Mouse (Mus musculus) megakaryocyte, adult 5-6 weeks (primary cell): ENCODE results near the gene Olfr1438-ps1. TPM values are rescaled to one million over a fixed set of nuclear protein-coding genes. Genes with fewer than 3 reads are reported as not detected.
"Not testable (repeated sequence)": the region's sequence is repeated elsewhere in the genome, so short reads cannot be mapped to it uniquely, and the experiment has no call there.

Experiments
- ATAC-seq: 2 replicates; pipeline ENCODE4 v1.8.0; 2016; ENCODE audit warnings: mild to moderate bottlenecking, inconsistent platforms; ENCODE audit not compliant: poor library complexity, severe bottlenecking
- total RNA-seq, 2 experiments: library from RNA; stranded (forward) in 1 of 2; stranded (reverse) in 1 of 2; fragments of 153-499, 151-499 nt in 1 of 2; fragments of 221-1000, 200-1000 nt in 1 of 2; gene quantifications; 2 replicates each; pipeline versions ENCODE4 v1.2.3 to v1.2.4; 2015 to 2017

The Olfr1438-ps1 gene
- total RNA-seq (2015), result not detected in 2 replicates
- total RNA-seq (2017), result not detected in 2 replicates

GRCm38 (mm10) chr19:12335810-12336209 lies at the start of gene Olfr1438-ps1:
TSS of gene Olfr1438-ps1 (minus strand) at chr19:12335910.
- no peak for ATAC-seq

- ATAC-seq, result no peak
Measured at GRCm38 (mm10) chr19:12374465-12375025, 38.8 kb upstream of the Olfr1438-ps1 start.

GRCm38 (mm10) chr19:12373004-12373403 lies 37.3 kb upstream of the Olfr1438-ps1 start:
- ATAC-seq, result no peak

GRCm38 (mm10) chr19:12325001-12325400 lies 10.7 kb downstream of the Olfr1438-ps1 start, which contains the start of gene Olfr1437:
TSS of gene Olfr1437 (minus strand) at chr19:12325101.
- no peak for ATAC-seq

- not testable (repeated sequence) for ATAC-seq
Measured at GRCm38 (mm10) chr19:12299030-12299429, 36.7 kb downstream of the Olfr1438-ps1 start, which contains the start of gene Olfr1436. TSS of gene Olfr1436 (minus strand) at chr19:12299130.

- ATAC-seq, result no peak
Measured at GRCm38 (mm10) chr19:12292979-12293378, 42.7 kb downstream of the Olfr1438-ps1 start.

- no peak for ATAC-seq
Measured at GRCm38 (mm10) chr19:12279554-12279953, 56.2 kb downstream of the Olfr1438-ps1 start, which contains the start of gene Olfr1434. TSS of gene Olfr1434 (plus strand) at chr19:12279854.

Other genes starting within 250 kb of the Olfr1438-ps1 start
- not detected in 2 replicates for gene Olfr1426, start 243.9 kb downstream of the Olfr1438-ps1 start, total RNA-seq (2015)
- gene Olfr1426, start 243.9 kb downstream of the Olfr1438-ps1 start, total RNA-seq (2017), result not detected in 2 replicates
- not detected in 2 replicates for gene Olfr1427, start 232.6 kb downstream of the Olfr1438-ps1 start, total RNA-seq (2015)
- not detected in 2 replicates for gene Olfr1427, start 232.6 kb downstream of the Olfr1438-ps1 start, total RNA-seq (2017)
- not detected in 2 replicates for gene Olfr1428, start 220.0 kb downstream of the Olfr1438-ps1 start, total RNA-seq (2015)
- gene Olfr1428, start 220.0 kb downstream of the Olfr1438-ps1 start, total RNA-seq (2017), result not detected in 2 replicates
- not detected in 2 replicates for gene Olfr76, start 212.7 kb downstream of the Olfr1438-ps1 start, total RNA-seq (2015)
- gene Olfr76, start 212.7 kb downstream of the Olfr1438-ps1 start, total RNA-seq (2017), result not detected in 2 replicates
- not detected in 2 replicates for gene Olfr1555-ps1, start 165.8 kb downstream of the Olfr1438-ps1 start, total RNA-seq (2015)
- not detected in 2 replicates for gene Olfr1555-ps1, start 165.8 kb downstream of the Olfr1438-ps1 start, total RNA-seq (2017)
- not detected in 2 replicates for gene Olfr1431, start 135.3 kb downstream of the Olfr1438-ps1 start, total RNA-seq (2015)
- not detected in 2 replicates for gene Olfr1431, start 135.3 kb downstream of the Olfr1438-ps1 start, total RNA-seq (2017)
- not detected in 2 replicates for gene Olfr1432, start 103.3 kb downstream of the Olfr1438-ps1 start, total RNA-seq (2015)
- not detected in 2 replicates for gene Olfr1432, start 103.3 kb downstream of the Olfr1438-ps1 start, total RNA-seq (2017)
- gene Olfr262, start 94.3 kb downstream of the Olfr1438-ps1 start, total RNA-seq (2015), result not detected in 2 replicates
- not detected in 2 replicates for gene Olfr262, start 94.3 kb downstream of the Olfr1438-ps1 start, total RNA-seq (2017)
- not detected in 2 replicates for gene Olfr235, start 74.9 kb downstream of the Olfr1438-ps1 start, total RNA-seq (2015)
- not detected in 2 replicates for gene Olfr235, start 74.9 kb downstream of the Olfr1438-ps1 start, total RNA-seq (2017)
- not detected in 2 replicates for gene Olfr1434, start 56.1 kb downstream of the Olfr1438-ps1 start, total RNA-seq (2015)
- not detected in 2 replicates for gene Olfr1434, start 56.1 kb downstream of the Olfr1438-ps1 start, total RNA-seq (2017)
- gene Olfr1436, start 36.8 kb downstream of the Olfr1438-ps1 start, total RNA-seq (2015), result not detected in 2 replicates
- not detected in 2 replicates for gene Olfr1436, start 36.8 kb downstream of the Olfr1438-ps1 start, total RNA-seq (2017)
- not detected in 2 replicates for gene Olfr1437, start 10.8 kb downstream of the Olfr1438-ps1 start, total RNA-seq (2015)
- not detected in 2 replicates for gene Olfr1437, start 10.8 kb downstream of the Olfr1438-ps1 start, total RNA-seq (2017)
- gene Olfr1440, start 51.4 kb upstream of the Olfr1438-ps1 start, total RNA-seq (2015), result not detected in 2 replicates
- gene Olfr1440, start 51.4 kb upstream of the Olfr1438-ps1 start, total RNA-seq (2017), result not detected in 2 replicates
- not detected in 2 replicates for gene Olfr1441, start 81.5 kb upstream of the Olfr1438-ps1 start, total RNA-seq (2015)
- not detected in 2 replicates for gene Olfr1441, start 81.5 kb upstream of the Olfr1438-ps1 start, total RNA-seq (2017)
- not detected in 2 replicates for gene Pfpl, start 92.0 kb upstream of the Olfr1438-ps1 start, total RNA-seq (2015)
- gene Pfpl, start 92.0 kb upstream of the Olfr1438-ps1 start, total RNA-seq (2017), result not detected in 2 replicates
- 1,084 and 1,137 TPM in 2 replicates for gene Mpeg1, start 124.9 kb upstream of the Olfr1438-ps1 start, total RNA-seq (2015)
- 543 and 663 TPM in 2 replicates for gene Mpeg1, start 124.9 kb upstream of the Olfr1438-ps1 start, total RNA-seq (2017)
- 7.3 and 9.9 TPM in 2 replicates for gene Dtx4, start 165.5 kb upstream of the Olfr1438-ps1 start, total RNA-seq (2015)
- gene Dtx4, start 165.5 kb upstream of the Olfr1438-ps1 start, total RNA-seq (2017), result 8.3 and 9.0 TPM in 2 replicates
- 308 and 344 TPM in 2 replicates for gene Fam111a, start 209.8 kb upstream of the Olfr1438-ps1 start, total RNA-seq (2015)
- gene Fam111a, start 209.8 kb upstream of the Olfr1438-ps1 start, total RNA-seq (2017), result 409 TPM in 2 replicates